Mouse (Mus musculus) heart, embryonic 12.5 days (tissue): ENCODE data around the gene Tmco1. TPM values are rescaled to one million over a fixed set of nuclear protein-coding genes. Genes with fewer than 3 reads are reported as not detected.

Experiments used
- ATAC-seq: fragments of 200-750 bp; cut with Nextera tagmentation; 2 replicates; pipeline ENCODE4 v1.8.0; 2017; ENCODE audit warnings: moderate TSS enrichment, moderate library complexity; ENCODE audit not compliant: insufficient number of reproducible peaks, low FRiP score
- H3K27ac ChIP-seq: fragments of 300-500 bp; sonication (generic); 2 replicates; pipeline ENCODE4 v1.5.1; 2016; ENCODE audit warnings: mild to moderate bottlenecking, moderate library complexity; ENCODE audit not compliant: poor library complexity, severe bottlenecking
- H3K27me3 ChIP-seq: fragments of 300-500 bp; sonication (generic); replicated peaks from 2 replicates; pipeline ENCODE4 v1.6.1; 2016; ENCODE audit warnings: mild to moderate bottlenecking, moderate library complexity
- H3K36me3 ChIP-seq: fragments of 300-500 bp; sonication (generic); 2 replicates; pipeline ENCODE4 v1.6.1; 2016; ENCODE audit warnings: mild to moderate bottlenecking, moderate library complexity
- H3K4me1 ChIP-seq: fragments of 300-500 bp; sonication (generic); replicated peaks from 2 replicates; pipeline ENCODE4 v1.6.1; 2016; ENCODE audit warnings: mild to moderate bottlenecking
- H3K4me2 ChIP-seq: fragments of 300-500 bp; sonication (generic); 2 replicates; pipeline ENCODE4 v1.6.1; 2016; ENCODE audit warnings: mild to moderate bottlenecking, moderate library complexity
- H3K4me3 ChIP-seq: fragments of 300-500 bp; sonication (generic); 2 replicates; pipeline ENCODE4 v1.5.1; 2016; ENCODE audit warnings: mild to moderate bottlenecking
- H3K9ac ChIP-seq: fragments of 300-500 bp; sonication (generic); 2 replicates; pipeline ENCODE4 v1.6.1; 2016; ENCODE audit warnings: mild to moderate bottlenecking, moderate library complexity
- H3K9me3 ChIP-seq: fragments of 300-500 bp; sonication (generic); replicated peaks from 2 replicates; pipeline ENCODE4 v1.6.1; 2016; ENCODE audit warnings: mild to moderate bottlenecking, moderate library complexity
- WGBS: fragments of 180-500 bp; shearing (Covaris S2); methylation state at CpG from one replicate; pipeline ENCODE4 v1.1.7; 2016; 5-methylcytosine and 5-hydroxymethylcytosine counted together
- polyA plus RNA-seq: library from polyadenylated mRNA; unstranded; fragments of >200 nt; fragmentation: Nextera tagmentation; extraction: Ambion mirVana; gene quantifications from 2 replicates; pipeline ENCODE4 v1.2.1, GENCODE M21; 2016

Gene Tmco1
- polyA plus RNA-seq, 1 experiment from 2014 or later = 79.7 TPM

GRCm38 (mm10) chr1:167295679-167296402 is 12.3 kb upstream of the Tmco1 start:
- ATAC-seq = no peak
- Histone ChIP-seq H3K27me3 (0 out of 2 replicates have a peak, but pooled peaks cover 5% of the 10 kb centered on the region), H3K4me2 (no peak overlapping the region), H3K4me3 (no peak overlapping the region), H3K9ac (no peak overlapping the region), H3K4me1 (peaks cover 7% of the 10 kb centered on the region), H3K27ac (no peak overlapping the region), H3K9me3 (no peaks in the 10 kb centered on the region), H3K36me3 (no peaks in the 10 kb centered on the region)
- WGBS = 68% methylated on average over 13 of the region's 13 CpGs

GRCm38 (mm10) chr1:167300122-167300521 is 8.1 kb upstream of the Tmco1 start:
- ATAC-seq = no peak
- H3K27me3 ChIP-seq = 0 out of 2 replicates have a peak, but pooled peaks cover 5% of the 10 kb centered on the region
- 88% methylated on average over 2 of the region's 2 CpGs for WGBS
- no peaks in the 10 kb centered on the region for H3K9me3 ChIP-seq
- no peaks in the 10 kb centered on the region for H3K36me3 ChIP-seq
- H3K27ac ChIP-seq = no peak overlapping the region
- no peak overlapping the region for H3K4me2 ChIP-seq
- H3K4me3 ChIP-seq = no peak overlapping the region
- H3K9ac ChIP-seq = no peak overlapping the region
- no peaks in the 10 kb centered on the region for H3K4me1 ChIP-seq

DNA sequence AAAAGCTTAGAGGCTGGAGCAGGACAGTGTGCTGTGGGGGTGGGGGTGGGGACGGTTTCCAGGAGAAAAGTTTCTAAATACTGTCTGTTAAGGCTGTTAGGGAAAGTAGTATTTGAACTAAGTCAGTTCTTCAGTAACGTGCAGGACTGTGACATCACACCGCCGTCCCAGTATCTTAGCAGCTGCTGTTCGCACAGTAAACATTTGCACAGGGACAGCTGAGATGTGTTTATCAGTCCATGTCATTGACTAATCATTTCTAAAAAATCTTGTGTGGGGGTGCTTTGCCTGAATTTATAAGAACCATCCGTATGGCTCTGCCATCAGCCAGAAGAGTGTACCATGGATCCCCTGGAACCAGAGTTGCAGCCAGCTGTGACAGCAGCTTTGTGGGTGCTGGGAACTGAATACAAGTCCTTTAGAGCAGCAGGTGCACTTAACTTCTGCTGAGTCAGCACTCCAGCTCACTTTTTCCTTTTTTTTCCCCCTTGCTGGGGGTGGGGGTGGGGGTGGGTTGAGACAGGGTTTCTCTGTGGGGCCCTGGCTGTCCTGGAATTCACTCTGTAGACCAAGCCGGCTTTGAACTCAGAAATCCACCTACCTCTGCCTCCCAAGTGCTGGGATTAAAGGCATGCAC is 2.6 kb upstream of the Tmco1 start:
- no peak overlapping the region for H3K4me2 ChIP-seq

GRCm38 (mm10) chr1:167306451-167307240 is 1.5 kb upstream of the Tmco1 start:
- no peaks in the 10 kb centered on the region for H3K9me3 ChIP-seq
- ATAC-seq = no peak
- 67% methylated on average over 5 of the region's 5 CpGs for WGBS

More for the DNA sequence above, 2.6 kb upstream of the Tmco1 start:
- ATAC-seq = no peak
- Histone ChIP-seq H3K9me3 (no peaks in the 10 kb centered on the region), H3K4me3 (no peak overlapping the region), H3K36me3 (peaks cover 3% of the 10 kb centered on the region), H3K27ac (no peak overlapping the region), H3K4me1 (peaks cover 9% of the 10 kb centered on the region; the same call in 1 of the 2 replicates), H3K27me3 (0 out of 2 replicates have a peak, but pooled peaks cover 5% of the 10 kb centered on the region), H3K9ac (no peak overlapping the region)
- WGBS = 65% methylated on average over 7 of the region's 7 CpGs

GRCm38 (mm10) chr1:167307674-167308073 is 504 bp upstream of the Tmco1 start:
- Histone ChIP-seq H3K27ac (no peak overlapping the region), H3K27me3 (0 out of 2 replicates have a peak, but pooled peaks cover 5% of the 10 kb centered on the region)

More at GRCm38 (mm10) chr1:167306451-167307240, 1.5 kb upstream of the Tmco1 start:
- H3K27me3 ChIP-seq = 0 out of 2 replicates have a peak, but pooled peaks cover 5% of the 10 kb centered on the region
- no peak overlapping the region for H3K27ac ChIP-seq
- no peak overlapping the region for H3K4me2 ChIP-seq
- H3K4me3 ChIP-seq = no peak overlapping the region
- no peak overlapping the region for H3K9ac ChIP-seq
- peaks cover 4% of the 10 kb centered on the region for H3K36me3 ChIP-seq
- H3K4me1 ChIP-seq = peaks cover 9% of the 10 kb centered on the region; the same call in 1 of the 2 replicates

GRCm38 (mm10) chr1:167312367-167312766 is 4.2 kb downstream of the Tmco1 start:
- H3K4me2 ChIP-seq = no peak overlapping the region
- no peaks in the 10 kb centered on the region for H3K9me3 ChIP-seq
- peaks cover 16% of the 10 kb centered on the region; the same call in 1 of the 2 replicates for H3K4me1 ChIP-seq
- no peaks in the 10 kb centered on the region for H3K27me3 ChIP-seq
- no peak overlapping the region for H3K27ac ChIP-seq
- no peak overlapping the region for H3K4me3 ChIP-seq
- ATAC-seq = no peak
- no peak overlapping the region for H3K9ac ChIP-seq
- peaks cover 32% of the 10 kb centered on the region for H3K36me3 ChIP-seq

More at GRCm38 (mm10) chr1:167307674-167308073, 504 bp upstream of the Tmco1 start:
- ATAC-seq = no peak
- Histone ChIP-seq H3K9me3 (no peaks in the 10 kb centered on the region), H3K4me3 (peak overlapping the region; percentile 69), H3K4me2 (peak overlapping the region; percentile 81), H3K4me1 (peaks cover 16% of the 10 kb centered on the region; the same call in 1 of the 2 replicates), H3K36me3 (peaks cover 10% of the 10 kb centered on the region), H3K9ac (peak overlapping the region; percentile 90)
- 52% methylated on average over 11 of the region's 11 CpGs for WGBS

- Histone ChIP-seq H3K4me1 (peaks cover 12% of the 10 kb centered on the region; the same call in 1 of the 2 replicates), H3K4me2 (no peak overlapping the region), H3K9ac (no peak overlapping the region), H3K9me3 (no peaks in the 10 kb centered on the region), H3K27me3 (no peaks in the 10 kb centered on the region), H3K4me3 (no peak overlapping the region), H3K27ac (no peak overlapping the region), H3K36me3 (peaks cover 38% of the 10 kb centered on the region)
- 87% methylated on average over 4 of the region's 4 CpGs for WGBS
- ATAC-seq = no peak
These were observed 5.0 kb downstream of the Tmco1 start for GRCm38 (mm10) chr1:167313220-167313619.

GRCm38 (mm10) chr1:167321691-167322090 is 13.5 kb downstream of the Tmco1 start:
- Histone ChIP-seq H3K36me3 (peaks cover 73% of the 10 kb centered on the region), H3K9me3 (no peaks in the 10 kb centered on the region), H3K27ac (no peak overlapping the region), H3K4me2 (no peak overlapping the region), H3K4me3 (no peak overlapping the region), H3K27me3 (no peaks in the 10 kb centered on the region), H3K4me1 (no peaks in the 10 kb centered on the region), H3K9ac (no peak overlapping the region)
- ATAC-seq = no peak
- WGBS = 97% methylated on average over 6 of the region's 6 CpGs

- ATAC-seq = no peak
- Histone ChIP-seq H3K36me3 (peaks cover 65% of the 10 kb centered on the region), H3K27ac (no peak overlapping the region), H3K4me2 (no peak overlapping the region), H3K4me1 (no peaks in the 10 kb centered on the region), H3K4me3 (no peak overlapping the region), H3K9ac (no peak overlapping the region), H3K27me3 (no peaks in the 10 kb centered on the region), H3K9me3 (no peaks in the 10 kb centered on the region)
- WGBS = 89% methylated on average over 6 of the region's 6 CpGs
These were observed 20.6 kb downstream of the Tmco1 start for GRCm38 (mm10) chr1:167328776-167329175.

DNA sequence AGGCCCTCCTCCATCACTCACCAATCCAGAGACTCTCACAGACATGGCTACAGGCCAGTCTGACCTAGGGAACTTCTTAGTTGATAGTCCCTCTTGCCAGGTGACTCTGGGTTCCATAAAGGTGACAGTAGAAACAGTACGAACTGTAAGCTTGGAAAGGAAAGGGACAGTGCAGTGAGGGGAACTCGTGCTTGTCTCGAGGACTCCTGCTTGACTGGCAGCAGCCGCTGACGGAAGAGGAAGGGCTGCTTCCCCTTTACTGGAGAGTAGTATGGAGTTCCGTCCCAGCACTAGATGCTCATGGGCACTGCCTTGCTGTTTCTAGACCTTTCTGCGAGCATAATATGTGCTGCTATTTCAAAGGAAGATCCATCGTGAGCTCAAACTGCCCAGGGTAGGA is 22.9 kb downstream of the Tmco1 start:
- H3K36me3 ChIP-seq = peaks cover 53% of the 10 kb centered on the region
- no peaks in the 10 kb centered on the region for H3K9me3 ChIP-seq
- no peak for ATAC-seq
- H3K27me3 ChIP-seq = no peaks in the 10 kb centered on the region
- no peak overlapping the region for H3K4me2 ChIP-seq
- H3K27ac ChIP-seq = no peak overlapping the region
- no peak overlapping the region for H3K9ac ChIP-seq
- H3K4me3 ChIP-seq = no peak overlapping the region
- 90% methylated on average over 8 of the region's 8 CpGs for WGBS
- no peaks in the 10 kb centered on the region for H3K4me1 ChIP-seq

DNA sequence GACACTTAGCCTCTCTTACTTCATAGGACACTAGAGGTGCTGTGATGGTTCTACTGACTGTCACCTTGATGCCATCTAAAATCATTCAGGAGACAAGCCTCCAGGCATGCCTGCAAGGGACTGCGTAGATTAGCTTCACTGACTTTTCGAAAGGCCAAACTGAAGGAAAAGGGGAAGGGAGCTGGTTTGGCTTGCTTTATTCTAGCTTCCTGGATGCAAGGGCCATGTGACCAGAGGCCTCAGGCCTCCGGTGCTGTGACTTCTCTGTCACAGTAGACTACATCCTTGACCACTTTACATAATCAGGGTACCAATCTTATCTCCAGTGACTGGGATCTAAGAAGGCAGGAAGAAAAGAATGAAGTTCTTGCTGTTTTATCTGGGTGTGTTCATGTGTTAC is 28.2 kb downstream of the Tmco1 start:
- Histone ChIP-seq H3K27me3 (no peaks in the 10 kb centered on the region), H3K4me2 (no peak overlapping the region), H3K9ac (no peak overlapping the region), H3K36me3 (peaks cover 16% of the 10 kb centered on the region), H3K27ac (no peak overlapping the region), H3K4me3 (no peak overlapping the region), H3K9me3 (no peaks in the 10 kb centered on the region), H3K4me1 (0 out of 2 replicates have a peak, but pooled peaks cover 5% of the 10 kb centered on the region)
- WGBS = 65% methylated on average over 3 of the region's 3 CpGs
- no peak for ATAC-seq
